Mouse (Mus musculus): Measurements from ENCODE around the gene Ccdc97. TPM values are rescaled to one million over a fixed set of nuclear protein-coding genes. Genes with fewer than 3 reads are reported as not detected.

Ccdc97 gene
- polyA plus RNA-seq, 1 experiment = 52.5 TPM

DNA sequence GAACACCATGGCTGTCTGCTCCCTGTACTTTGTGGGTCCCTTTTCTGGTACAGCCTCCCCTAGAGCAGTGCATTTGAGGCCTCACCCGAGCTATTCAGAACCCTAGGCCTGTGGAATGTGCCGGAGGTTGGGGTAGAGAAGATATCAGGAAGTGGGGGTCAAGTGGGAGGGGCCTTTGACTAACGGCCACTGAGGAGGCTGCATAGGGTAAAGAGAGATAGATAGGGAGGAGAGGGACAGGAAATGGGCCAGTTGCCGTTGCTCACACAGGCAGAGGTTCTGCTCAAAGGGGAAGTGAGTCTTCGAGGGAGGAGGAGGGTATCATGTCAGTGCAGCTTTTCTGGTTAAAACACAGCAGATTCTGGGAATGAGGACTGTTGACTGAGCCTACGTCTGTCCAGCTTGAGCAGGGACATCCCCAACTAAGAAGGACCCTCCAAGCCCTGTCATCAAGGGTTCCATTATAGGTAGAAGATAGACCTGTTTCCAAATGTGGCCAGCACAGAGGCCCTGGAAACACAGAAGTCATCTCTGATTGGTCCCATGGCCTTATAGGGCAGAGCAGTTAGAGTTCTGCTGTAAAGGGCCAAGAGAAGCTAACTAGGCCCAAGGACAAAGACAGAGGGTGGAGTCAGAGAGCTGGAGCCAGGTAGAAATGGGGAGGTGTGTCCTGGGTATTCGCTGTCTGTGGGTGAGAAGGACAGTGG, 35.3 kb downstream of the Ccdc97 start:
- H3K4me3 ChIP-seq (ENCODE audit: insufficient read depth, low read depth, low read length) = no peak overlapping the region
- peaks cover 12% of the 10 kb centered on the region; the same call in 1 of the 2 replicates for H3K4me1 ChIP-seq (ENCODE audit: control insufficient read depth, insufficient read depth, low read length)
- H3K36me3 ChIP-seq (ENCODE audit: control insufficient read depth, insufficient read depth, low read length) = no peaks in the 10 kb centered on the region
- TF ChIP-seq POLR2A (IDR thresholded peaks at IDR 0.05; ENCODE audit: low read depth, low read length) (no peak), CTCF (conservative IDR thresholded peaks at IDR 0.05; ENCODE audit: insufficient read depth, insufficient read length, low read depth, low read length) (no peak)
- DNase-seq = peak; percentile 56
- H3K27ac ChIP-seq (ENCODE audit: insufficient read depth, low read depth, low read length) = peak overlapping the region; percentile 32; the same call in 1 of the 2 replicates
- no peaks in the 10 kb centered on the region for H3K27me3 ChIP-seq (replicated peaks; ENCODE audit: control insufficient read depth, insufficient read depth, low read length)
- WGBS = 65% methylated on average over 7 of the region's 7 CpGs

DNA sequence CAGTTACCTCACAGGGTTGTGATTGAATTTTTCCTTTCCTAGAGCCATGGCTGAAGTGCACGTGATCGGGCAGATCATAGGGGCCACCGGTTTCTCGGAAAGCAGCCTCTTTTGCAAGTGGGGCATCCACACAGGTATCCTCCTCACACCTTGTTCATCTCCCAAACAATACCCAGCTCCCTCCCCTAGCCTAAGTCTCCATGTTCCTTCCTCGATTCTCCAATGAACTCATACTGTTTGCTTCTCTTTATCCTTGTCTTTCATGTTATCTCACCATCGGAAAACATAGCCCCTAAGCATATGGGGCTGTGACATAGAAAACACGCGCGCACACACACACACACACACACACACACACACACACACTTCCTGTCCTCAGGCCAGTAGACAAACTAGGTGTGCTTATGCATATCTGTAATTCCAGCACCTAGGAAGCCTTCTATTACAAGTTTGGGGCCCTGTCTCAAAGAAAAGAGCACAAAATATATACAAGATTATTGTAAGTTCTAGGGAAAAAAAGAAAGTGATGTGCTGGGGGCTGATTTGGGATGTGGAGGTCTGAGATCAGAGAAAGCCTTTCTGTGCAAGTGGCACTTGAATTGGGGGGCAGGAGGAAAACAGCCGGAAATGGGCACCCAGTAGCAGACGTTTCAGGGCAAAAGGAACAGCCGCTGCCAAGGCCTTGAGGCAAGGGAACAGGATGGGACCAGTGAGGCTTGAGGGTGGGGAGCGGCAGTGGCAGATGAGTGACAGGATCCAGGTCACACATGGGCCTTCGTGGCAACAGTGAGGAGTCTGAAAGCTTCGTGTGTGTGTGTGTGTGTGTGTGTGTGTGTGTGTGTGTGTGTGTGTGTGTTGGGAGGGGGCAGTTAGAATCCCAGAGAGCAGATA, 37.3 kb downstream of the Ccdc97 start:
- TF ChIP-seq POLR2A (IDR thresholded peaks at IDR 0.05; ENCODE audit: low read depth, low read length) = no peak
- no peak for TF ChIP-seq CTCF (conservative IDR thresholded peaks at IDR 0.05; ENCODE audit: insufficient read depth, insufficient read length, low read depth, low read length)
- WGBS = 47% methylated on average over 15 of the region's 15 CpGs
- DNase-seq = no peak
- H3K4me1 ChIP-seq (ENCODE audit: control insufficient read depth, insufficient read depth, low read length) = peaks cover 12% of the 10 kb centered on the region; the same call in 1 of the 2 replicates
- no peak overlapping the region for H3K27ac ChIP-seq (ENCODE audit: insufficient read depth, low read depth, low read length)
- H3K4me3 ChIP-seq (ENCODE audit: insufficient read depth, low read depth, low read length) = no peak overlapping the region
- H3K27me3 ChIP-seq (replicated peaks; ENCODE audit: control insufficient read depth, insufficient read depth, low read length) = no peaks in the 10 kb centered on the region
- no peaks in the 10 kb centered on the region for H3K36me3 ChIP-seq (ENCODE audit: control insufficient read depth, insufficient read depth, low read length)

DNA sequence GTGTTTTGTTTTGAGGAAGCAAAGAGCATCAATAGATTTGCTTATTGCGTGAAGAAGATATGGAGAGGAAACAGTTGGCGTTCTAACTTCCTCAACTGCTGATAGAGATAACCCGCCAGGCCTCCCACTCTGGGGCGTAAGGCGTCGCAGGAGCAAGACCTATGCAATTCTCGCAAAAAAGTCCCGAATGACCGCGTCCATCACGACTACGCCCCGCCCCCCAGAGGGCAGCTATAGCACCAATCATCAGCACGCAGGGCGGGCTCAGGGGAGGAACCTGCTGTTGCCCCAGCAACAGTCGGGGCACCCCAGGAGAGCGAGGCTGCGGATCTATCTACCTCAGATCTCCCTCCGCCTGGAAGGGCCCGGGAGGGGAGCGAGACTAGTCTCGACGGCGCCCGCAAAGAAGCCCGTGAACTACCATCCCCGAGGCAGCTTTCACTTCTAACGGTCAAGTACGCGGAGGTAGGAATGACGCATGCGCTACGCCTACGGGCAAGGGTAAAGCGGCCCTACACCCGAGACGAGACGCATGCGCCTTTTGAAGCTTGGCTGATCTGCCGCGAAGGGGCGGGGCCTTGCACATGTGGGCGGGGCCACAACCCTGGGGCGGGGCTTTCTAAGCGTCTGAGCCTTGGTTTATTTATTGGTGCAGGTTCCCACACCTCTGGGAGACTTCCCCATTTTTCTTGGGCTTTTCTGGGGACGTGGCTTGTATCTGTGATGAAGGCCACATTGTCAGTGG, 38.2 kb downstream of the Ccdc97 start, which contains the start of gene B9d2:
Gene B9d2, plus strand, starts transcription at position 267 of the 745 bp plus-strand sequence.
- Histone ChIP-seq H3K4me1 (ENCODE audit: control insufficient read depth, insufficient read depth, low read length) (peaks cover 4% of the 10 kb centered on the region; the same call in 1 of the 2 replicates), H3K36me3 (ENCODE audit: control insufficient read depth, insufficient read depth, low read length) (no peaks in the 10 kb centered on the region), H3K27me3 (replicated peaks; ENCODE audit: control insufficient read depth, insufficient read depth, low read length) (no peaks in the 10 kb centered on the region), H3K4me3 (ENCODE audit: insufficient read depth, low read depth, low read length) (peak within 1 kb of the TSS; percentile 80), H3K27ac (ENCODE audit: insufficient read depth, low read depth, low read length) (peak within 1 kb of the TSS; percentile 88)
- no peak for TF ChIP-seq CTCF (conservative IDR thresholded peaks at IDR 0.05; ENCODE audit: insufficient read depth, insufficient read length, low read depth, low read length)
- TF ChIP-seq POLR2A (IDR thresholded peaks at IDR 0.05; ENCODE audit: low read depth, low read length) = peak; percentile 34
- peak; percentile 98 for DNase-seq
- WGBS = under 1% methylated on average over 46 of the region's 46 CpGs

DNA sequence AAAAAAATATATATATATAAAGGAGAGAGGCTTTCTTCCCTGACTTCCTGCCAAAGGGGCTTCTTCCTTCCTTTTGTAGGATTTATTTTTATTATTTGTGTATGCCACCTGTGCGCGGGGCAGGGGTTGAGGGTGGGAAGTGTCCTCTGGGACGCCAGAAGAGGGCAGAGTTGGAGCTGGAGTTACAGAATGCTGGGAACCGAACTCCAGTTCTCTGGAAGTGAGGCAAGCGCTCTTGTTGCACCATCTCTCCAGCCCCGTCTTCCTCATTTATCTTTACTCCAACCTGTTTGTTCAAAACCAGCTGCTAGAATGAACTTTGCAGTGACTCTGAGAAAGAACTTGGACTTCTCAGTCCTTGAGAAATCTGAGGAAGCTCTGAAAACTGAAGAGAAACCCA, 38.9 kb downstream of the Ccdc97 start:
- TF ChIP-seq CTCF (conservative IDR thresholded peaks at IDR 0.05; ENCODE audit: insufficient read depth, insufficient read length, low read depth, low read length) (peak; percentile 27; the same call in 1 of the 2 replicates), POLR2A (IDR thresholded peaks at IDR 0.05; ENCODE audit: low read depth, low read length) (no peak)
- WGBS = 13% methylated on average over 6 of the region's 6 CpGs
- peaks cover 4% of the 10 kb centered on the region; the same call in 1 of the 2 replicates for H3K4me1 ChIP-seq (ENCODE audit: control insufficient read depth, insufficient read depth, low read length)
- no peaks in the 10 kb centered on the region for H3K27me3 ChIP-seq (replicated peaks; ENCODE audit: control insufficient read depth, insufficient read depth, low read length)
- peak overlapping the region; percentile 3; the same call in 1 of the 2 replicates for H3K27ac ChIP-seq (ENCODE audit: insufficient read depth, low read depth, low read length)
- no peak for DNase-seq
- no peaks in the 10 kb centered on the region for H3K36me3 ChIP-seq (ENCODE audit: control insufficient read depth, insufficient read depth, low read length)
- H3K4me3 ChIP-seq (ENCODE audit: insufficient read depth, low read depth, low read length) = no peak overlapping the region

DNA sequence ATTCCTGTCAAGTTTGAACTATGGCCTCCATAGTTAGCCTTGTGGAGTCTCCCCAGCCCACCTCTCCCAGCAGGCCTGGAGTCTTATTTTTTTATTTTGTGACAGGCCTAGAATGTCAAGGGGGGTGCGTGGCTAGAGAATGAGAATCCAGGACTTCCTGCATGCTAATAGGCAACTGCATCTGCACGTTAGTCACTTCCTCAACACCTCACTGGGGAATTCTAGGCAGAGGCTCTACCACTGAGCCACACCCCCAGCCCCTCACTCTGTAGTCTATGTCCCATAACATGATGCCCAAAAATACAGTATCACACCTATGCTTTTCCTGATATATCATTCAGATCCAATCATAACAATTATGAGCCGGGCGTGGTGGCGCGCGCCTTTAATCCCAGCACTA, 41.9 kb downstream of the Ccdc97 start:
- H3K36me3 ChIP-seq (ENCODE audit: control insufficient read depth, insufficient read depth, low read length) = no peaks in the 10 kb centered on the region
- H3K4me3 ChIP-seq (ENCODE audit: insufficient read depth, low read depth, low read length) = no peak overlapping the region
- peaks cover 4% of the 10 kb centered on the region; the same call in 1 of the 2 replicates for H3K4me1 ChIP-seq (ENCODE audit: control insufficient read depth, insufficient read depth, low read length)
- H3K27ac ChIP-seq (ENCODE audit: insufficient read depth, low read depth, low read length) = no peak overlapping the region
- TF ChIP-seq CTCF (conservative IDR thresholded peaks at IDR 0.05; ENCODE audit: insufficient read depth, insufficient read length, low read depth, low read length) (no peak), POLR2A (IDR thresholded peaks at IDR 0.05; ENCODE audit: low read depth, low read length) (no peak)
- H3K27me3 ChIP-seq (replicated peaks; ENCODE audit: control insufficient read depth, insufficient read depth, low read length) = 0 out of 2 replicates have a peak, but pooled peaks cover 2% of the 10 kb centered on the region
- WGBS = 93% methylated on average over 7 of the region's 7 CpGs
- no peak for DNase-seq

DNA sequence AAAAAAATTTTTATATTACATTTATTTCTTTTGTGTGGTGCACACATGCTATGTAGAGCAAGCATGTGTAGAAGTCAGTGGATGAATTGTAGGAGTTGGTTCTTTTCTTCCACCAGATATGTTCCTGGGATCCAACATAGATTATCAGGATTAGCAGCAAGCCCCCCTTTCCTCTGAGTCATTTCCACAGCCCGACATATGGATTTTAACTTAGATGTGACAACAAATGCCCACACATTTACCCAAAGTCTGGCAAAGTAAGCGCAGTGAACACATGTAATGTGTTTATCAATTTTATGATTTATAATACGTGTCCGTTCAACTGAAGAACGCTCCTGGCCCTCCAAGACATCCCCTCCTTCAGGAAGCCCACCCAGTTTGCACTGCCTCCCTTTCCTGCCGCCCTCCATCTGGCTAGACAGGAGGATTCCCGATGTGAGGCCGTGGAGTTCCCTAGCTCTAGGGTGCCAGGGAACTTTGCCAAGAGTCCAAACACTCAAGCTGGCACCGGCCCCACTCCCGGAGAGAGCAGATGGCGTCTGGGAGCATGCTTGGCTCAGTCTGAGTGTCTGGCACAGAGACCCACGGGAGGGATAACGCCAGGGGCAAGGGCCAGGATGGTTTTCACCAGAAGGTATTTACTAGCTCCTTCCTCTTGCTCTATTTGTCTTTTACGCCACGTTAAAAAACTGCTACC, 42.7 kb downstream of the Ccdc97 start:
- Histone ChIP-seq H3K36me3 (ENCODE audit: control insufficient read depth, insufficient read depth, low read length) (no peaks in the 10 kb centered on the region), H3K27ac (ENCODE audit: insufficient read depth, low read depth, low read length) (no peak overlapping the region), H3K27me3 (replicated peaks; ENCODE audit: control insufficient read depth, insufficient read depth, low read length) (0 out of 2 replicates have a peak, but pooled peaks cover 2% of the 10 kb centered on the region), H3K4me3 (ENCODE audit: insufficient read depth, low read depth, low read length) (no peak overlapping the region), H3K4me1 (ENCODE audit: control insufficient read depth, insufficient read depth, low read length) (peaks cover 1% of the 10 kb centered on the region; the same call in 1 of the 2 replicates)
- WGBS = 29% methylated on average over 15 of the region's 15 CpGs
- peak; percentile 96 for DNase-seq
- TF ChIP-seq POLR2A (IDR thresholded peaks at IDR 0.05; ENCODE audit: low read depth, low read length) = no peak
- no peak for TF ChIP-seq CTCF (conservative IDR thresholded peaks at IDR 0.05; ENCODE audit: insufficient read depth, insufficient read length, low read depth, low read length)
